Mouse (Mus musculus) urinary bladder, postnatal 14 days (tissue): ENCODE results near the gene Smap2.
A peak's percentile ranks its signal among the peaks of the same experiment; 100 is the strongest.

ENCODE experiments used
- DNase-seq: peaks from one replicate; pipeline ENCODE4 v3.0.0; 2021; ENCODE audit warnings: low spot score

The Smap2 gene

DNA sequence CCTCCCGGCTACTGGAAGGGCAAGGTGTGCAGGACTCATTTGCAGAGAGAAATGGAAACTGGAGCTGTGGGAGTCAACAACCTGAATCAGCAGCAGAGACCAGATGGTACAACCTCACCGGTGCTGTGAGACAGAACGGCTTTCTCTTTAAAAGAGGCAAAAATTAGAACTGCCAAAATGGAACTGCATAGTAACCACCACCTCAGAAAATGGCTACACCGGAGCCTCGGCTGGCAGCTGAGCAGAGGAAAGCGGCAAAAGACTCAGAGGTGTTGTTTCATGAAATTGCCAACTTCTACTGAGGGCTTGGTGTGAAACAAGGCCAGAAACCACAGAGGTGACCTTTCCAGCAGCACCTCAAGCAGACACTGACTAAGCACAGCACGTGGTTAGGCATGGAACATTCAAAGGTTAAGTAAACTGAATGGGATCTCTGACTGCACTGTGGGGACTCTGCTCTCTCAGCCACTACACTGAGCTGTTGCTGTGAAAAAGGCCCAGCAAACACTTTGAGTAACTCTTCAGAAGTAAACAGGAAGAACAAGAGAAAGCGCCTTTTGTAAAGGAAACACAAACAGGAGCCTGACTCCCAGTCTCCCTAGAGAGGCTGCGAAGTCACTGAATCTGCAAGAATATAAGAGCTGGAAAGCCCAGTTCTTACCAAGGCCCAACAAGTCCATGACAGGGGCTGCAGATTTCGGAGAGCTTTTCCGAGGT, 42.2 kb downstream of the Smap2 start:
- no peak for DNase-seq

DNA sequence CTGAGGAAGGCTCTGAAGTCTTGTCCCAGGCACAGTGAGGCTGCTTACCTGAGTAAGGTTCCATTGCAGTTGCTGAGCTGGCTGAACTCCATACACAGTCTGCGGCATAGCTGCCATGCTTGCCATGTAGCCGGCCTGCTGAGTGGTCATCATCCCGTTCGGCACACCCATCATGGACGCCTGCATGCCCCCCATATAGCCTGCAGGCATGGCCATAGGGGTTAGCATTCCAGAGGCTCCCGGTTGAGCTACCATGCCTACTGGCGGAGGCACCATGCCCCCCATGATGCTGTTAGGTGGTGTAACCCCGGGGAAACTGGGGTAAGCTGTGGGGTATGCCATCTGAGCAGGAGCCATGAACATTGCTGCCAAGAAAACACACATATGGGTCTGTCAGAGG, 45.2 kb downstream of the Smap2 start:
- no peak for DNase-seq

DNA sequence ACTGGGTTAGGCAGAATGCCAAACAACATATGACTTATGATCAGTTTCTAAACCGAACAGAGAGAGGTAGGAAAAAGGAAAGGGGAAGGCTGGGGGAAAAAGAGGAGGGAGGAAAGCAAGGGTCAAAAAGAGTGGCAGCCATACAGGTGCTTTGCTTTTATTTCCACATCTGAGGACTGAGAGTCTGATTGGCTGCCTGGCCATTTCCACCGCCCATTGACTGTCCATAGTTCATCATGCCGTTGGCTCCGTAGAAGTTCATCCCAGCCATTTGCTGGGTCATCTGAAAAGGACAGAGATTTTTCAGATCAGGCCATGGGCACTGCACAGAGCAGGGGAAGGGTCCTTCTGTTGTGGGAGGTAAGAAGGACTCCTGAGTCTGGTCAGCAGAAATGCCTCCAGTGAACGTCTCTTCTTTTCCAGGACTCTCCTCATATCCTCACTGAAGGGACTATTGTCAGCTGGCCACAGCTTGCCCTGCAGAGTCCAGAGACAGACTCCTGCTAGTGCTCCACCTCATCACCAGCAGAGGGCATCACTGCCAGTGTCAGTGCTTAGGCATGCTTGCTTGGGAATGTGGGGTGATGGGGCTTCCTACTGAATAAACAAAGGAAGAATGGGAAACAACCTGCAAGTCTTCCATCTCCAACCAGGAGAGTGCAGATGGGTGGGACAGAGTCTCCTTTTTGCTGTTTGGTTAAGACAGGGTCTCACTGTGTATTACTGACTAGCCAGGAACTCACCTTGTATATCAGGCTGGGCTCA, 47.5 kb downstream of the Smap2 start:
- no peak for DNase-seq

DNA sequence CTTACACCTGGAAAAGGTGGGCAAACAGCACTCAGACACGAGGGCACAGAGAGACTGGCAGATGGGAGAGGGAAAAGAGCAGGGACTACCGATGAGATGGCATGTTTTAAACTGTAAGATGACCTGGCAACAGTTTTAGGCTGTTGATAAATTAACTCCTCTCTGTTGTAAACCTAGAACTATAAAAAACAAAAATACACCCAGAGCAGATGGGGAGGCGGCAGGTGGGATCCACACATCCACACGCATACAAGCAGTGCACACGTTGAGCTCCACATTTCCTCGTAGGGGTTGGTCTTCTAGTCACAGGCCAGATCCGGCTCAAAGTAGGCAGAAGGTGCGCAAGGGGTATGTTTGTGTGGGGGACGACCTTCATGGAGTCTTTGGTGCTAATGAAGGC, 48.6 kb downstream of the Smap2 start:
- no peak for DNase-seq

DNA sequence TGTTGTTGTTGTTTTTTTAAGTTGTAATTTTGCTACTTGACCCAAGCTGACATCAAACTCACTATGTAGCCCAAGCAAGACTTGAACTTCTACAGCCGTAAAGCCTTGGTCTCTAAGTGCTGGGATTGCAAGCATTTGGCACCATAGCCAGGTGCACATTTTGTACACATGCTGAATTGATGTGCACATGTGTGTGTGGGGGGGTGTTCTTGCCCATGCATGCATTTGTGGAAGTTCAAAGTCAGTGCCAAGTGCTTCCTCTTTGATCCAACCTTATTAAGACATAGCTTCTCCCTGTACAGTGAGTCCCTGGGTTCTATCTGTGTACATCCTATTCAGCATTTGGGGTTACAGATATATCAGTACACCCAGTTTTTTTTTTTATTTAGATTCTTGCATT, 61.5 kb downstream of the Smap2 start:
- no peak for DNase-seq

DNA sequence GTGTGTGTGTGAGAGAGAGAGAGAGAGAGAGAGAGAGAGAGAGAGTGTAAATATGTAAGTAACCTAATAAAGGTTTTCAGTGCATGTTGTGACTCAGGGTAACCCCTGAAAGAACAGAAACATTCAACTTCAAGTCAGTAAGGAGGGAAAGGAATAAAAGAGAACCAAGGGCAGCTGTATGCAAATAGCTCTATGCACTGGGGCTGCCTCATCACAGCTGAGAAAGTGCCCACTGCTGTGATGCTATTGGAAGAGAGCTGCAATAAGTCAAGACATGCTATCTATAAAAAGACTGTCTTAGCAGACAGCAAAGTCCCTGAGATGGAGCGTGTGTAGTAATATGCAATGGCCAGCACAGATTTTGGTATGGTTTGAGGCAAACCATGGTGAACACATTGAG, 63.4 kb downstream of the Smap2 start:
- DNase-seq: no peak

DNA sequence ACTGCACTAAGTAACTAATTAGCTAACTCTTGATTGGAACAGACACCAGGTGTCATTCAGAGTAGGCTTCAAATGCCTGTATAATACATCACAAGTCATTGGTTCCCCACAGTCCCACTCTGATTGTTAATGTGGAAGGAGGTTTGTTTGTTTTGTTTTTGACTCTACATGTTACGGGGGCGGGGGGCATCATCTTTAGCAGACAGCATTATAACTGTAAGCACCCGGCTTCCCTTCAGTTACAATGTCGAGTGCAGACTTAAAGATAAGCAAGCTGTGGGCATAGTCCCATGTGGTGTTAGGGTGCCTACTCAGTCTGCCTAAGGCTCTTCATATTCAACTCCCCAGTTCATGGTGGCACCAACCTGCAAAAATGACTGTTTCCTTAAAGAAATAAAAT, 64.0 kb downstream of the Smap2 start:
- DNase-seq: no peak

DNA sequence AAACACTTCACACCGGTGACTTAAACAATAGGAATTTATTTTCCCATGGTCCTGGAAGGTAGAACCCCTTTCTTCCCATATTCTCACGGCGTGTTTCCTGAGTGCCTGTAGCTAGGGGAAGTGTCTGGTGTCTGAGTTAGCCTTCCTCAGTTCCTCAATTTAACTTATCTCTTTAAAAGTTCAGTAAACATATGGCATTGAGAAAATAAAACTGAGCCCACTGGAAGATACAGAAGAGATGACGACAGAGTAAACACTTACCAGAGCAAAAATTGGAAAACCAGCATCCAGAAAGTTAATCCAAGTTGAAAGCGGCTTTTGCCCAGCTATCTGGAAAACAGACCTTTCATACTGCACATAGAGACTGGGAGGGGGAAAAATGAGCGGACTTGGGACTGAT, 64.9 kb downstream of the Smap2 start:
- no peak for DNase-seq

DNA sequence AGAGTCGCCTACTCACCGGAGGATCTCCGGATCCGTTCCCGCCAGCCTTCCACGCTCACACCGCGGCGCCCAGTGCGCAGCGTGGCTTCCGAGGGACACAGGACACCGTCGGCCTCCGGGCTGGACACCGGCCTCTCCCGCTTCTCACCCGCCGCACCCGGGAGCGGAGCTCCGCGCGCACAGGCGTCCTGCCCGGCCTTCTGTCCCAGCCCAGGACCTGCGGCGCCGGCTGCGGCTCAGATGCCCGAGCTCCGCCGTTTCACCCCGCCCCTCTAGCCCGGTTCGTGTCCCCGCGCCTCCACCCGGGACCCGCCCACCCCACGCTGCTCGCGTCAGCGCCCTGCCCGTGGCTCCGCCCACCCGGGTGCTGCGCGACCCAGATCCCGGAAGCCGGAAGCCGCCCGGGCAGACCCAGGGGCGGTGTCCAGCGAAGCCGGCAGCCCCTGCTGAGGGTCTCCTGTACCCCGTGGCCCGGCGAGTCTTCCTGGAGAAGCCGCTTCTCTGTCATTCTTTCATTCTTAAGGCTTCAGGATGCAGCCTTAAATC, 65.5 kb downstream of the Smap2 start, which contains the start of gene Zfp69:
Gene Zfp69, minus strand, starts transcription at position 272 of the 546 bp plus-strand sequence.
- peak; percentile 92 for DNase-seq

DNA sequence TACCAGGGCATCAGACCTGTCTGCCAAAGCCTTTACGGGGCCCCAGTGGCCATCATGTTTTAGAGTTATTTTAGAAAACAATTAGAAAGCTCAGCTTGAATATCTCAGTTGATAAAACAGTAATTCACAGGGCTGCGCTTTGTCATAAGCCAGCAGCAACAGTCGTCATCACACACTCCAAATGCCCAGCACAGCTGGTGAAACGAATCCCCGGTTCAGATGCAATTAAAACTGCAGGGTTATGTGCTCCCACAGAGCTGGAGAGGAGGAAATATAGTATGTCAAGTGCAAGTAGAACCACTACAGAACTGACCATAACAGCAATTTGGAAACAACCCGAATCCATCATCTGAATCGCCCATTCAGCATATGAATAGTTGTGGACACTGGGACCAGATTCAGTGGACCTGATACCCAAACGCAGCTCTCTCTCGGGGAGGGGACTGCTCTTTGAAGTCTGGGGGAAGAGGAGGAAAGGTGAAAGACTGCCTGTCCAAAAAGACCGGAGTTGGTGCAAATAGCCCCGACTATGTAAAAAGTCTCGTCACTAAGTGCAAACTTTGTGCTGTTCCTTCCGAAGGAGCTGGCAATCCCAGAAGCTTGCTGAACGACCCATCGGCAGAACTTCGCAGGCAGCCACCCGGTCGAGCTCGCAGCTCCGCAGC, 66.2 kb downstream of the Smap2 start:
- DNase-seq: no peak

DNA sequence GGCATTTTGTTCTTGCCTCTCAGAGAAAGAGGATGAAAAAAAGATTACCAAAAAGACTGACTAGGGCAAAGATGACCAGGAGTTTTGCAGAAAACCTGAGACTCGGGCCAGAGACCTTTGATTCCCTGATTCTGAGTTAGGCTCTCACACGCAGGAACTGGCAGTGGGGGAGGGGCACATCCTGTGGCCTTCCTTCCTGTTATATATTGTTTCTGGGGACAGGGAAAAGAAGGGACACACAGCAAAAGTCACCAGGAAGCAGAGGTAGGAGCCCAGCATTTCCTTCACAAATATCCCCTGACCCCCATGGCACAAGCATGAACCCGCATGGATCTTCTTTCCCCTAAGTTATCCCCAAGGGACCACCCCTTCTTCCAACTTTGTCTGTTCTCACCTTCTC, 68.1 kb downstream of the Smap2 start:
- no peak for DNase-seq

DNA sequence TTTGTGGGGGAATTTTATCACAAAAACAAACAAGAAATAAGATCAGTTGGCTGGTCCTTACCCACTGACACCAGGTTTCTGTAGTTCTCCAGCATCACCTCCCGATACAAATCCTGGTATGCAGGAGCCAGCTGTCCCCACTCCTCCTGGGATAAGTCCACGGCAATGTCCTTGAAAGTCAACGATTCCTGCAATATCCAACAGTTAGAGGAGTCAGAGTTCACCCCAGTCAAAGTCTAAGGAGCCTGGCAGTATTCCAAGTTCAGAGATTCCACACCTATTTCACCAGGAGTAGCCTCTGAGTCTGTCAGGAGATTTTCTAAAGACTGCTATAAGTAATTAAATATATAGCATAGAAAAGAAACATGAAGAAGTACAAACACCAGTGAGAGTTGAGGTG, 82.0 kb downstream of the Smap2 start:
- DNase-seq: no peak

DNA sequence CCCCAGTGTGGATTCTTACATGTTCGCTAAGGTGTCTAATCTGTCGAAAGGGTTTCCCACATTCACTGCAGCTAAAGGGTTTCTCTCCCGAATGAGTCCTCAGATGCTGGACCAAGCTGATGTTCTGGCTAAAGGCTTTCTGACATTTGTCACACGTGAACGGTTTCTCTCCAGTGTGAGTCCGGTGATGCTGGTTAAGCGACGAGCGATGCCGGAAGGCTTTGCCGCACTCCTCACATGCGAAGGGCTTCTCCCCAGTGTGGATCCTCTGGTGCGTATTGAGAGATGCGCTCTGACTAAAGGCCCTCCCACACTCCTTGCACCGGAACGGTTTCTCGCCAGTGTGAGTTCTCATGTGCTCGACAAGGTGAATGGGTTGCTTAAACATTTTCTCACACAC, 86.3 kb downstream of the Smap2 start:
- no peak for DNase-seq

DNA sequence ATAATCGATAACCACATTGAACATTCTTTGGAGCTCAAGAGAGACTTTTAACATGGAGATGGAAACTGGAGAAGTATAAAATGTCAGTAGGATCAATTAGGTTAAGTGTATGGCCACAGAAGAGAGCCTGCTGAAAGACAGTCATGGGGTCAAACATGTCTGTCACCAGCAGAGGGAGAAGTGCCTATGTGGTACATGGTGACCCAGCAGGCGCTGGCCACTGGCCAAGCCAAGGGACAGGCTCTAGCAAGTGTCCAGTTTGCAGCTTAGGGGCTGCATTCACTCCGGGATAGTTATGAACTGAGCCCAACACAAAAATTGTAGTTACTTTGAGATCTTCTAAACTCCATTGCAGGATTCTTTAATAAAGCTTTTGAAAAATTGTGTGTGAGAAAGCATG, 88.4 kb downstream of the Smap2 start:
- peak; percentile 16 for DNase-seq

DNA sequence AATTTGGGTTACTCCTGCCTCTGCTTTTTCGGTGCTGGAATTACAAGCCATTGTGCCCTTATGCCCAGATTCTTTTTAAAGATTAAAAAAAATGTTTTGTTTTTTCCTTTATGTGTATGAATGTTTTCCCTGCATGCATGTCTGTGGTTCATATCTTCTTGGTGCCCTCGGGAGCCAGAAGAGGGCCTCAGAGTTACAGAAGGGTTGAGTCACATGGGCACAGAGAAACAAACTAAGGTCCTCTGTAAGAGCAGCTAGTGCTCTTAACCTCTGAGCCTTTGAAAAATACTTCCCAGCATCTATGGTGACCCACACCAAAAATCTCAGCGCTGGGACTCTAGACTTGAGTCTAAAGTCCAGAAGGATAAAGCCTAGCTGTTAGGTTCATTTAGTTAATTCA, 91.7 kb downstream of the Smap2 start:
- DNase-seq: peak; percentile 22

DNA sequence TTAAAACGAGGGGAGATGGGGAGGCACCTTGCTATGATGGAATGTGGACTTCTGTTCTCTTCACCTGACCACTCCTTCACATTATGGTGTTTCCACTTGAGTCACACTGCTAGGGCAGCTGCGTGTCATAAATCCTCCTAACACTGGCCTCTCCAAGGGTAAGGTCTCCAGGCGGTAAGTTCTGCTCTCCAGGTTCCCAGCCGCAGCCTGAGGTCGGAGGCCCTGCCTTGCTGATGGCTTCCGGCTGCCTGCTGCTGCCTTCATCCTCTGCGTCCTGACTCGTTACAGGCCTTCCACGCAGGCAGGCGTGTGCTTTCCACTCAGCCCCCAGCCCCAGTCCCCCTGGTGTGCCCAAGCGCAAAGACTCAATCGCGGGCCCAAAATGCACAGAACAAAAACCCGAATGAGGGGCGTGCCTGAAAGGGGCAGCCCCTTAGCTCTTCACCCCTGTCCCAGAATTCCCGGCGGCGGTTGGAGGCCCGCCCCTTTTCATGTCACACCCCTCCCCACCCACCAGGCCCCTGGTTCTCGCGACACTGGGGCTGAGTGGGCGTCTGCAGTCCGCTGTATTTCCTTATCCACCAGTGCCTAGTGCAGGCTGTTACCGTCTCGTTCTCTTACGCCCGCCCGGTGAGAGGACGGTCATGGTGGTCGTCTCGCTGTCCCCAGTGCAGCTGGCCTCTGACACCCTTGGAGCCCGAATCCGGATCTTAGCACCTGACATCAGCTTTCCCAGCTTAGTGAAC, 92.3 kb downstream of the Smap2 start, which contains the start of gene Exo5:
Gene Exo5, minus strand, starts transcription at position 464 of the 746 bp plus-strand sequence.
- peak; percentile 92 for DNase-seq

DNA sequence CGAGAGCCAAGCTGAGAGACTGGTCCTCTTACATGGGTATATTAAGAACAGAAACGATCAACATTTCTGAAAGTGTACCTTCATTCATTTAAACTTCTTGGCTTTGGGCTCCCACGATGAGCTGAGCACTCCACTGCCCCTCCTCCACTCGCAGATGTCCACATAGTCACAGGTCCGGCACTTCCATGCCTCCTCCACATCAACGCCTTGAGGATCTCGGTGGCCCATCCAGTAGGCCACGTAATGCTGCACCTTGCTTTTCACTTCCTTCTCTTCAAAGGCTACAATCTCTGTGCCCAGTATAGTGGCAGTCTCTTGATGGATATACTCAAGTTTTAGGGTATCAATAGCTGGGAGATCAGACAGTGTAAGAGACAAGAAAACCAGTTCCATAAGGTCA, 95.6 kb downstream of the Smap2 start:
- no peak for DNase-seq
